Mouse (Mus musculus) liver, adult 2 months (tissue): ENCODE data around the gene Olfr107.

ENCODE experiments used
- CTCF ChIP-seq: fragments of 200-500 bp; IDR thresholded peaks from 2 replicates; pipeline ENCODE4 v1.5.1; 2011; ENCODE audit warnings: low read depth, low read length, control low read depth
- POLR2A ChIP-seq: fragments of 200-500 bp; IDR thresholded peaks from 2 replicates; pipeline ENCODE4 v1.6.1; 2011; ENCODE audit warnings: low read length, control low read depth; ENCODE audit not compliant: insufficient read depth; ENCODE audit errors: extremely low read depth

DNA sequence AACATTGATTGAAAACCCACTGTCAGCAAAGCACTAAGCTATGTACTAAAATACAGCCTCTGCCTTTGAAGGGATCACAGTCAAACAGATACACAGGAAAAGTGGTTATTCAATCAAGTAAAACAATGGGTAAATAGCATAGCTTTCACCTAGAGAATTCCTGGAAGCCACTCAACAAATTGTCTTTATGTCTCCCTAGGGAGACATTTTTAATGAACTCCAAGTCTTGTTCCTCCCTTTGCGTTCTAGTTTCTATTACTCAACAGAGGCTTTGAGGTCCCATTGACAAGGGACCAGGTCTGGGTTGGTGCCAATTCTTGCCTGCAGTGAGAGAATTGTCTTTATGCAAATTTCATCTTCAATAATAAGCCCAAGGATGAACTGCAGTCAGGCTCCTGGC, 46.2 kb downstream of the Olfr107 start, which contains the start of gene Olfr108:
- TF ChIP-seq POLR2A (no peak), CTCF (no peak)
